Mouse (Mus musculus) heart, adult 18-20 months (tissue): ENCODE data around the gene Met. TPM values are rescaled to one million over a fixed set of nuclear protein-coding genes. Genes with fewer than 3 reads are reported as not detected.

Experiments
- DNase-seq, 2 experiments: peaks; one replicate each; pipeline ENCODE4 v3.0.0; 2021 to 2022; ENCODE audit warnings: mixed read lengths in 1 of 2
- long read RNA-seq, 2 experiments: library from polyadenylated mRNA; stranded (forward); transcript quantifications; one replicate each; pipeline ENCODE4 v2.0.0; 2021
- total RNA-seq, 2 experiments: library from RNA; stranded (reverse); gene quantifications; 2 replicates each; pipeline ENCODE4 v1.2.3; 2021

Gene Met
- total RNA-seq = 1 to 10 TPM; 1.0 to 3.2 TPM
- long read RNA-seq, experiment 1 = 0 reads
- long read RNA-seq, experiment 2 = 0 reads

- DNase-seq = peak; percentile 38 to 40
These were observed at the start of gene Met for GRCm38 (mm10) chr6:17463434-17464280. Gene Met, plus strand, starts transcription at chr6:17463800.

- no peak for DNase-seq
These were observed 45.4 kb upstream of the Met start for GRCm38 (mm10) chr6:17418226-17418625.

GRCm38 (mm10) chr6:17422432-17422831 lies 41.2 kb upstream of the Met start:
- no peak for DNase-seq

GRCm38 (mm10) chr6:17429041-17429440 lies 34.6 kb upstream of the Met start:
- DNase-seq = no peak

GRCm38 (mm10) chr6:17429611-17430010 lies 34.0 kb upstream of the Met start:
- no peak for DNase-seq

GRCm38 (mm10) chr6:17443311-17443710 lies 20.3 kb upstream of the Met start:
- DNase-seq = no peak

GRCm38 (mm10) chr6:17451305-17451704 lies 12.3 kb upstream of the Met start:
- no peak for DNase-seq

GRCm38 (mm10) chr6:17455116-17455515 lies 8.5 kb upstream of the Met start:
- no peak for DNase-seq

GRCm38 (mm10) chr6:17459561-17459960 lies 4.0 kb upstream of the Met start:
- no peak for DNase-seq

- no peak for DNase-seq
These were observed 2.2 kb upstream of the Met start for GRCm38 (mm10) chr6:17461435-17461834.

GRCm38 (mm10) chr6:17464281-17465025 lies 853 bp downstream of the Met start:
- peak; percentile 2 to 4 for DNase-seq

GRCm38 (mm10) chr6:17466526-17466925 lies 2.9 kb downstream of the Met start:
- no peak for DNase-seq

- no peak for DNase-seq
These were observed 5.4 kb downstream of the Met start for GRCm38 (mm10) chr6:17468993-17469392.

GRCm38 (mm10) chr6:17473128-17473527 lies 9.5 kb downstream of the Met start:
- DNase-seq = no peak

- DNase-seq = no peak
These were observed 14.2 kb downstream of the Met start for GRCm38 (mm10) chr6:17477823-17478222.

- DNase-seq = no peak
These were observed 14.7 kb downstream of the Met start for GRCm38 (mm10) chr6:17478252-17478651.

GRCm38 (mm10) chr6:17478838-17479570 lies 15.4 kb downstream of the Met start:
- DNase-seq = no peak

- DNase-seq = no peak
These were observed 17.5 kb downstream of the Met start for GRCm38 (mm10) chr6:17481068-17481467.

- DNase-seq = no peak
These were observed 21.6 kb downstream of the Met start for GRCm38 (mm10) chr6:17485244-17485643.

- no peak for DNase-seq
These were observed 22.2 kb downstream of the Met start for GRCm38 (mm10) chr6:17485782-17486181.

- no peak for DNase-seq
These were observed 24.8 kb downstream of the Met start for GRCm38 (mm10) chr6:17488291-17488817.

- DNase-seq = no peak
These were observed 27.2 kb downstream of the Met start for GRCm38 (mm10) chr6:17490786-17491185.
